Mouse (Mus musculus): ENCODE results near the gene Mageb2.
"Not testable (repeated sequence)": the region's sequence is repeated elsewhere in the genome, so short reads cannot be mapped to it uniquely, and the experiment has no call there.

Gene Mageb2

GRCm38 (mm10) chrX:91331390-91331789 is at the start of gene Mageb2:
TSS of gene Mageb2 (plus strand) at chrX:91331690.
- in situ Hi-C loops (cut with MboI, MseI) = not testable (repeated sequence)

- in situ Hi-C loops (cut with MboI, MseI) = not testable (repeated sequence)
Measured at GRCm38 (mm10) chrX:91313256-91313655, 18.2 kb upstream of the Mageb2 start.
